Mouse (Mus musculus) ZHBTc4 (cell line): ENCODE data around the gene Bfsp2.
A peak's percentile ranks its signal among the peaks of the same experiment; 100 is the strongest.

Source experiments
- DNase-seq: peaks from one replicate; pipeline ENCODE4 v3.0.0-alpha.2; 2011; ENCODE audit warnings: low read depth, low spot score

Bfsp2 gene

GRCm38 (mm10) chr9:103485606-103486005 is 5.4 kb upstream of the Bfsp2 start:
- no peak for DNase-seq

- DNase-seq = no peak
These were observed 492 bp upstream of the Bfsp2 start for GRCm38 (mm10) chr9:103480603-103481220.

- no peak for DNase-seq
These were observed 4.8 kb downstream of the Bfsp2 start for GRCm38 (mm10) chr9:103475414-103475813.

GRCm38 (mm10) chr9:103473915-103474688 is 6.1 kb downstream of the Bfsp2 start:
- no peak for DNase-seq

GRCm38 (mm10) chr9:103471784-103472183 is 8.4 kb downstream of the Bfsp2 start:
- DNase-seq = no peak

- peak; percentile 38 for DNase-seq
These were observed 10.7 kb downstream of the Bfsp2 start for GRCm38 (mm10) chr9:103469516-103469915.

- no peak for DNase-seq
These were observed 11.3 kb downstream of the Bfsp2 start for GRCm38 (mm10) chr9:103468911-103469310.

GRCm38 (mm10) chr9:103465711-103466220 is 14.5 kb downstream of the Bfsp2 start:
- no peak for DNase-seq

- no peak for DNase-seq
These were observed 14.9 kb downstream of the Bfsp2 start for GRCm38 (mm10) chr9:103465293-103465692.

- peak; percentile 35 for DNase-seq
These were observed 16.4 kb downstream of the Bfsp2 start for GRCm38 (mm10) chr9:103463833-103464232.

- DNase-seq = no peak
These were observed 20.4 kb downstream of the Bfsp2 start for GRCm38 (mm10) chr9:103459839-103460238.

- DNase-seq = no peak
These were observed 20.9 kb downstream of the Bfsp2 start for GRCm38 (mm10) chr9:103459307-103459706.

- DNase-seq = no peak
These were observed 30.6 kb downstream of the Bfsp2 start for GRCm38 (mm10) chr9:103449651-103450050.

- no peak for DNase-seq
These were observed 31.1 kb downstream of the Bfsp2 start for GRCm38 (mm10) chr9:103449092-103449491.

GRCm38 (mm10) chr9:103444656-103445055 is 35.6 kb downstream of the Bfsp2 start:
- DNase-seq = peak; percentile 62

- DNase-seq = no peak
These were observed 36.4 kb downstream of the Bfsp2 start for GRCm38 (mm10) chr9:103443824-103444185.

- DNase-seq = no peak
These were observed 36.9 kb downstream of the Bfsp2 start for GRCm38 (mm10) chr9:103443121-103443823.

- DNase-seq = no peak
These were observed 39.6 kb downstream of the Bfsp2 start for GRCm38 (mm10) chr9:103440597-103440996.

- no peak for DNase-seq
These were observed 43.1 kb downstream of the Bfsp2 start for GRCm38 (mm10) chr9:103437104-103437503.

GRCm38 (mm10) chr9:103434116-103434515 is 46.1 kb downstream of the Bfsp2 start:
- peak; percentile 73 for DNase-seq

- DNase-seq = no peak
These were observed 48.0 kb downstream of the Bfsp2 start for GRCm38 (mm10) chr9:103432122-103432778.

- DNase-seq = no peak
These were observed 48.5 kb downstream of the Bfsp2 start for GRCm38 (mm10) chr9:103431718-103432117.
